Mouse (Mus musculus) testis, adult 10 weeks (tissue): ENCODE measurements around the gene Dhx37. TPM values are rescaled to one million over a fixed set of nuclear protein-coding genes. Genes with fewer than 3 reads are reported as not detected.

ENCODE experiments used
- polyA plus RNA-seq: library from polyadenylated mRNA; stranded (reverse); fragments of 350-450 nt; fragmentation: Illumina TruSeq; extraction: RNeasy Lipid Tissue Mini Kit (QIAGEN cat#74804); gene quantifications from one replicate; pipeline ENCODE4 v1.2.3, GENCODE M21; 2014; ENCODE audit warnings: low read depth, low replicate concordance

Gene Dhx37
- 3.2 TPM for polyA plus RNA-seq

DNA sequence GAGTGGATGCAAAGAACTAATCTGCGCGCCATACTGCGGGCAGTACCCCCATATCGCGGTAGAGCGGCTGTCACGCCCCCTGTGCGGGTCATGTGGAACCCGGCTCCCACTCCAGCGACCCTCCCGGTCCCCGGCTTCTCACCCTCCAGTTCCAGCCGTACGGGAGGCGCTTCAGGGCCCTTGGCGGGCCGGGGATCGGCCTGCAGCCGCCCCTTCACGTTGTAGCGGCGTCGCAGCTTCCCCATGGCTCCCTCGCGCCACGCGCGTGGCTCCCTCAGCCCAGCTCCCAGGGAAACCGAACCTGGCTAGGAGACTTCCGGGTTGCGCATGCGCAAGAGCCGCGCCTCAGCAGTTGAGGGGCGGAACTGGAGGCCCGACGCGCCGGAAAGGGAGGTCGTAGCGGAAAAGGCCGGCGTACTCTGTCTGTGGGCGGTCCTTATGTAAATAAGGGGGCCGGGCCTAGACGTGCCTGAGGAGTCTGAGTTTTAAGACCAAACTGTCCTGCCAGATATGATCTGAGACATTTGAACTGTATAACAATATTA, at the start of gene Dhx37:
Gene Dhx37, minus strand, starts transcription at position 329 of the 545 bp plus-strand sequence.

DNA sequence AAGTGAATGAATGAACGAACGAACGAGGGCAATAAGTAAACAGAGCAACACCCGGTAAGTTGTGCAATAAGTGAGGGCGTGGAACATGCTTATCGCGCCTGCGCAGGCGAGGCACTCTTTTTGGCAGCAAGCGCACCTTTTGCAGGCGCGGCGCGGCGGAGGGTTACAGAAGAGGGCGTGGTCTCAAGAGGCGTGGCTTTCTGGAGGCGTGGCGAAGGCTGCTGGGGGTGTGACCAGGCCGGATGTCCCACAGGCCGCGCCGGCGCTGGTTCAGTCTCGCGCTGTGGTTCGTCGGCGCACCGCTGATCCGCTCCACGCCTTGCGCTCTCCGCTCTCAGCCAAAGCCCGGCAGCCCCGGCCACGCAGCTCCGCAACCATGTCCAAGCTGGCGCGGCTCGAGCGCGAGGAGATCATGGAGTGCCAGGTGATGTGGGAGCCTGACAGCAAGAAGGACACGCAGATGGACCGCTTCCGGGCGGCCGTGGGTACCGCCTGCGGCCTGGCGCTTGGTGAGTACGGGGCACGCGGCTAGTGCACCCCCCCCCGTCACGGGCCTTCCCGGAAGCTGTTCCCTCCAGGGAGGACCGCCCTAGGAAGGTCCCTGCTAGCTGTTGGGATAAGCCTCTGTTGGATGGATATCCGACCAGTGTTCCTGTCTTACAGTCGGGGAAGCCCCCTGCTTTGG, 41.8 kb upstream of the Dhx37 start, which contains the start of gene Aacs:
Gene Aacs, plus strand, starts transcription at position 214 of the 685 bp plus-strand sequence.

DNA sequence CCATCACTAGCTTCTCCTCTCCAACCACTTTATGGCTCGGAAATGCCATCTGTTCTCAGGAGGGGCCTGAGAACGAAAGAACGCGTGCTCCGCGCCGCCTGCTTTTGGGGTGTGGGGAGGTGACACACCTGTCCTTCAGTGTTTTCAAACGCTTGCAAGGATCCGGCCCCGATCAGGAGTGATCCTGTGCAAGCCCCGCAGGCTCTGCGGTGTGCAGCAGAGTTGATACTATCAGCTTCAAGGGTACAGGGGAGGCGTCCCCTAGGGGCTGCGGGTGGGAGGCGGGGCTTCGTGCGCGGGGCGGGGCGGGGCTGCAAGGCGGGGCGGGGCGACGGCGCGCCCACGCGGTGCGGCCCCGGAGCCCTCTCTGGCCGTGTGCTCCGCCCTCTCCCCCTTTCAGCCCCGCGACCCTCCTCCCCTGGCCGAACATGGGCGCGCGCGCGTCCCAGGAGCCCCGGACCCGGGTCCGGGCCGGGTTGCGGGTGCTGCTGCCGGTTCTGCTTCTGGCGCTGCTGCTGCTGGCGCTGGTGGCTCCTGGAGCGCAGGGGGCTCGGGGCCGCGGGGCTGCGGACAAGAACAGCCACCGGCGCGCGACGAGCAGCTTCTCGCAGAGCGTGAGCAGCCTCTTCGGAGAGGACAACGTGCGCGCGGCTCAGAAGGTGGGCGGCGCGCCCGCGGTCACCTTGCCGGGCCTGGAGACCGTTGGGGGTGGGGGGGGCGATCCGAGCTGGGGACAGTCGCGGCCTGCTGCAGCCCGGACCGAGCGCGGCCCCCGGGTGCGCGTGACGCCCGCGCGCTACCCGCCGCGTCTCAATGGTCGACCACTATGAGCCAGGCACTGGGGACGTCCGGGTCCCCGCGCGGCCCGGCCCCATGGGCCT, 7.6 kb upstream of the Dhx37 start, which contains the start of gene Bri3bp:
Gene Bri3bp, plus strand, starts transcription at position 335 of the 881 bp plus-strand sequence.

DNA sequence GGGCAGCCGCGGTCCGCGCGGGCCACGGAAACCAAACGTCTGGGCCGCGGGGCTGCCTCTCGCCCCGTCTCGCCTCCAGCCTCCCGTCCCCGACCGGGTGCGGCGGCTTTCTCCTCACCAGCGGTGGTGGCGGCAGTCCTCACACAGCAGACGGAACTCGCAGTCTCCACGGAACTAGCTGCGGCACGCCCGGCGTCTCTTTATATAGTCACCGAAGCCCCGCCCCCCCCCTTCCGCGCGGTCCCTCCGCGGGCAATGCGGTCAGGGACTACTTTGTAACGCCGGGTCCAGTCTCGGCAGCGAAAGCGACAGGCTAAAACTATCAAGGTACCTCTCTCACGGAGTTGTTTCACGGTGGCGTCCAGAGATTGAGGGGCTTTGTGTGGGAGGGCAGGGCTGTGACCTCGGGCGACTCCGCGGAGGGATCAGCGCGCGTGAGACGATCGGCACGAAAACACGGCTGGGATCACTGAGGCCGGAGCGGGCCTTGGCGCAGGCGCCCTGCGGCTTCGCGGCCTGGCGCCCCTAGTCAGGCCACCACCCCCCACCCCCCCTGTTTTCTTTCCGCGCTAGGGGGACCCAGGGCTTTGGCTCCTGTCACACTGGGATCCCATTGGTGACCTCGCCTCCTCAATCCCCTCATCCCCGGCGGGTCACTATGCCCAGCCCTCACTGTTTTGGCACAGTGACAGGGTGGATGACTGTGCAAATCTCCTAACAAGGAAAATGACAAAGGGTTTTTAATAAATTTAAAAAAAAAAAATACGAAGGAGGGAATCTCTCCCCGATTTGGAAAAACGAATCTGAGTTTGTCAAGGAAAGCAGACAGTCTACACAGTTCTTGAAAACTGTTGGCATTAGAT, 44.1 kb downstream of the Dhx37 start, which contains the start of gene Ubc:
Gene Ubc, minus strand, starts transcription at position 624 of the 863 bp plus-strand sequence.

DNA sequence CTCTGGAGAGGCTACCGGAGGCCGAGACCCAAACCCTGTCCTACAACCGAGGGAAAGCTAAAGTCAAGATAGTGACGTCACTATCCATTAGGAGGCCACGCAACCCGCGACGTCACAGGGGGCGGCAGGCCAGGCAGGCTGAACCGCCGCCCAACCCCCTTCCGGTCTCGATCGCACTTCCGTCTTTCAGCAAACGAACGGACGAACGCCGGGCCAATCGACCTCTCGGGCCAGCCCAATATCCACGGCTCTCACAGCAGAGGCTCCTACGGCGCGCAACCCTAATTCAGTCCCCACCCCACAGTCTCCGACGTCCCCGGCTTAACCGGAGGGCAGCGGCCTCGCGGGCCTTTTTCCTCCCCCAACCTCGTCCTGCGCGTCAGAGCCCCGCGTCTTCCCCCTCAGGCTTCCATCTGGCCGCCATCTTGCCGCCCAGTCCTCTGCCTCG, 44.8 kb downstream of the Dhx37 start, which contains the start of gene Gm10382:
Gene Gm10382, plus strand, starts transcription at position 192 of the 448 bp plus-strand sequence.

Other genes with a start within 250 kb of the Dhx37 start
- 17.7 TPM for gene Scarb1, start 93.0 kb downstream of the Dhx37 start, polyA plus RNA-seq
- gene Gm10382, start 44.8 kb downstream of the Dhx37 start, polyA plus RNA-seq = 17.1 TPM
- gene Ubc, start 43.9 kb downstream of the Dhx37 start, polyA plus RNA-seq = 102 TPM
- gene Bri3bp, start 7.4 kb upstream of the Dhx37 start, polyA plus RNA-seq = 0.98 TPM
- gene Aacs, start 41.7 kb upstream of the Dhx37 start, polyA plus RNA-seq = 0.64 TPM
- 0.15 TPM for gene Tmem132b, start 97.7 kb upstream of the Dhx37 start, polyA plus RNA-seq